Mouse (Mus musculus): Measurements from ENCODE around the gene Kmt5b. TPM values are rescaled to one million over a fixed set of nuclear protein-coding genes. Genes with fewer than 3 reads are reported as not detected.

The Kmt5b gene
- polyA plus RNA-seq (2015; fragmentation: Nextera tagmentation; extraction: Ambion mirVana): 34.1 and 36.0 TPM in 2 replicates

DNA sequence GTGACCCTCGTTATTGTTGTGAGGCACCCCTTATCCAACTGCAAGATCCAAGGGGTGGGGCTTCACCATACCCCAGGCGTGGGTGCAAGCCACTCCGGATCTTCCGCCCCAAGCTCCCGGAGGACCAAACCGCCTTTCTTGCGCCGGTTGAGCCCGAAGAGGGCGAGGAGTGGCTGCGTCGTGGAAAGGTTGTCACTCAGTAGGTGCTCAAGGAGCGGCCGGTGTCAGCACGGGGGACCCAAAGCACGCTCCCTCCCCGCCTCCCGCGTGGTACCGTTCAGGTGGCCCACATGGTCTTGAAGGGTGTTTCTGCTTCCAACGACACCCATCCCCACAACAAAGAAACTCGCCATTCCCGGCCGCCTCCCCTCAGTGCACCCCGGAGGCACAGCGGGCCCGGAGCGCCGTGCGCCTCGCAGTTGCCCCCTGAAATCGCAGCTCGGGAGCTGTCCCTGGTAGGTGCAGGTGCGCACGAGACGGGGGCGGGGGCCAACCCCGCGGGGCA, at the start of gene Kmt5b:
Kmt5b (plus strand) TSS at position 146 of the 505 bp plus-strand sequence.
- ATAC-seq (ENCODE audit: insufficient number of reproducible peaks, insufficient read depth, low FRiP score, low TSS enrichment, low read depth): peak; percentile 67
- Histone ChIP-seq H3K27me3 (no peaks in the 10 kb centered on the region), H3K4me3 (peak within 1 kb of the TSS; percentile 93), H3K4me1 (peaks cover 17% of the 10 kb centered on the region), H3K4me2 (peak within 1 kb of the TSS; percentile 87), H3K9me3 (no peaks in the 10 kb centered on the region), H3K27ac (peak within 1 kb of the TSS; percentile 100), H3K36me3 (0 out of 2 replicates have a peak, but pooled peaks cover 3% of the 10 kb centered on the region), H3K9ac (peak within 1 kb of the TSS; percentile 100)
- WGBS: under 1% methylated on average over 39 of the region's 39 CpGs

DNA sequence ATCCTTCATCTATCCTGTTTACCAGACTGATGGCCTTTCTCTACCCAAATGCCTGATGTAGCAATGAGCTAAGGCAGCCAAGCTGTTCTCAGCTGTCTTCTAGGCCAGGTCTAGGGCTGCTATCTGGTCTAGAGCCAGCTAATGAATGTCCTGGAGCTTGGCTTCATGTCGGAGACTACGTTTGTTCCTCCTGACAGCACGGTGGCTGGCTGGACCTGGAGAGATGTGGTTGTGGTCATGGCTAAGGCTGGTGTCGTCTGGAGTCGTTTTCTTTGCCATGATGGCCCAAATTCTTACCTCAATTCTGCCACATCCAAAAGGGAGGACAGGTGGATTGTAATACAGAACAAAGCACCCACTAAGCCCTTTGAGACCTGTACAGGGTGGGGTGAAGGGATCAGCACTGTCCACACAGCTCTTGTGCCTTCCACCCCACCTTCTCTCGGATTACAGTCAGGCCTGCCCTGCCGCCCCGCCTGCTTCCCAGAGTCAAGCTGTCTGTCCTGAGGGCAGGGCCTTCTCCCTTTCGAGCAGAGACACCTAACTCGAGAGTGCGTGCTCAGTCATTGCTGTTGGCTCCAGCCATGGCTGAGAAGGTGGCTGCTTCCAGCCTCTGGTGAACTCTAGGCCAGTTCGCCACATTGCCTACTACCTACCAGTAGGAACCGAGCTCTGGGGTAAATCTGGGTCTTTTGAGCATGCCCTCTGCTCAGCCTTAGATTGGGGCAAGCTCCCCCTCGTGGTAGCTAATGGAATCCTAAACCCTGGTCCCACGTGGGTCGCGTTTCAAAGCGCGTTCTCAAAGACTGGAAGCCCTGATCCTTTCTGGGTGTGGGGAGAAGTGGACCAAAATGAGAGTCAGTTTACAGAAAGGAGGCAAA, 48.5 kb upstream of the Kmt5b start:
- H3K9me3 ChIP-seq: peaks cover under 1% of the 10 kb centered on the region; the same call in 1 of the 2 replicates
- H3K27me3 ChIP-seq: no peaks in the 10 kb centered on the region
- H3K4me1 ChIP-seq: peaks cover 17% of the 10 kb centered on the region
- H3K4me3 ChIP-seq: peak overlapping the region; percentile 50
- WGBS: 36% methylated on average over 19 of the region's 19 CpGs
- H3K9ac ChIP-seq: peak overlapping the region; percentile 68
- H3K4me2 ChIP-seq: peak overlapping the region; percentile 96
- peaks cover 48% of the 10 kb centered on the region for H3K36me3 ChIP-seq
- ATAC-seq (ENCODE audit: insufficient number of reproducible peaks, insufficient read depth, low FRiP score, low TSS enrichment, low read depth): peak; percentile 76
- no peak overlapping the region; the same call in 1 of the 2 replicates for H3K27ac ChIP-seq

DNA sequence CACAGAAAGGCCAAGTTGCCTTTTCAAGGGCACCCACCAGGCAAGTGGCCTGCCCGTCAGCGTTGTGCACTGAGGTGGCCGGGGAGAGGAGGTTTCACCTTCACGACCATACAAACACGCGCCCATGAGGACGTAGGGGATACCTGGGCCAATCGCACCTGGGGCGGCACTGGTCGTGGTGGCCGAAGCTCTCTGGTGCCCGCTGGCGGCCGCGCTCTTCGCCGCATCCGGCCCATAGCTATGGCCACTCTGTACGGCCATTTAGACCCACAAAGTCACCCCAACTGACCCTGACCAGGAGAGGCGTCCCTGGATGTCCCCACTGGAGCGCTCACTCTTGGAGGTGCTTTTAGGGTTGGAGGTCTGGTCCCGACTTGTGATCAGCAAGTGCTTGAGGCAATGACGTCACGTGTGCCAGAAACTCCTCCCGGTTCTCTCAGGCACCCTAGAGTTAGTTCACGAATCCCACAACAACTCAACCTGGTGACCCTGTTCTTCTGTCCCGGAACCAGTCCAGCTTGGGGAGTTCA, 47.8 kb upstream of the Kmt5b start:
- H3K9me3 ChIP-seq: peaks cover 3% of the 10 kb centered on the region; the same call in 1 of the 2 replicates
- ATAC-seq (ENCODE audit: insufficient number of reproducible peaks, insufficient read depth, low FRiP score, low TSS enrichment, low read depth): peak; percentile 48
- H3K27ac ChIP-seq: no peak overlapping the region; the same call in 1 of the 2 replicates
- H3K27me3 ChIP-seq: no peaks in the 10 kb centered on the region
- peak overlapping the region; percentile 96 for H3K4me2 ChIP-seq
- WGBS: 1% methylated on average over 27 of the region's 27 CpGs
- H3K36me3 ChIP-seq: peaks cover 41% of the 10 kb centered on the region
- peaks cover 17% of the 10 kb centered on the region for H3K4me1 ChIP-seq
- H3K4me3 ChIP-seq: peak overlapping the region; percentile 50
- H3K9ac ChIP-seq: peak overlapping the region; percentile 68

DNA sequence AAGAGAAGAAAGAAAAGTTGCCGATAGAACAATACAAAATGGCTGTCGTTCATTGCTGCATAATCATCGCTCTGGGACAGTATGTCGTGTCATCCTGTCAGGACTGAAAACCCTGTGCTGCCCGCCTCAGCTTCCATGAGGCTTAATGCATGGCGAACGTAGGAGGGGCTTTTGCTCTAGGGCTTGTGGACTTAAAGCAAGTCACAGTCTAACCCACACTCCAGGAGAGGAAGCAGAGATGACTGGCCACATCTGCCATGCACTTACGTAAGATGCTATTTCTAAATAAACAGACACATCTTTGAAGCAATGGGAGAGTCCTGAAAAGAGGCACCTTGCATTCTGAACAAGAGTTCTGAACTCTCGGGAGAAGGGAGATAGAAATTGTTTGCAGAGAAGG, 44.1 kb upstream of the Kmt5b start:
- Histone ChIP-seq H3K9ac (no peak overlapping the region), H3K27ac (no peak overlapping the region), H3K36me3 (peaks cover 4% of the 10 kb centered on the region), H3K4me1 (peaks cover 17% of the 10 kb centered on the region), H3K9me3 (peaks cover 3% of the 10 kb centered on the region; the same call in 1 of the 2 replicates), H3K27me3 (no peaks in the 10 kb centered on the region), H3K4me3 (no peak overlapping the region), H3K4me2 (no peak overlapping the region)
- ATAC-seq (ENCODE audit: insufficient number of reproducible peaks, insufficient read depth, low FRiP score, low TSS enrichment, low read depth): no peak
- WGBS: 92% methylated on average over 9 of the region's 9 CpGs

DNA sequence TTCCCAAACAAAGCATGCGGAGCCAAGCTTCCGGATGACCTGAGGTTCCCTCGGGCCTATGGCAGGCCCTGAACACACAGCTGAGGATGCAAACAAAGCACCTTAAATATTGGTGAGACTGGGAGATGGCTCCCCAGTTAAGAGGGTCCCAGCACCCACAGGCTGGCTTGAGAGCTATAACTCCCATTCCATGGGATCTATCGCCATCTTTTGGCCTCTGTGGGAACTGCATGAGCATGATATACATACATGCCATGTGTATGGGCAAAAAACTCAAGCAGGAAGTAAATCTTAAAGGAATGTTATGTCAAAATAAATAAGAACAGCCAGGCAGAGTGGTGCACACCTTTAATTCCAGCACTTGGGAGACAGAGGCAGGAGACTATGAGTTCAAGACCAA, 43.3 kb upstream of the Kmt5b start:
- Histone ChIP-seq H3K27ac (no peak overlapping the region), H3K36me3 (no peaks in the 10 kb centered on the region), H3K4me1 (peaks cover 11% of the 10 kb centered on the region), H3K4me3 (no peak overlapping the region), H3K4me2 (no peak overlapping the region), H3K9me3 (peaks cover 3% of the 10 kb centered on the region; the same call in 1 of the 2 replicates), H3K9ac (no peak overlapping the region), H3K27me3 (no peaks in the 10 kb centered on the region)
- no peak for ATAC-seq (ENCODE audit: insufficient number of reproducible peaks, insufficient read depth, low FRiP score, low TSS enrichment, low read depth)
- 80% methylated on average over 4 of the region's 4 CpGs for WGBS

DNA sequence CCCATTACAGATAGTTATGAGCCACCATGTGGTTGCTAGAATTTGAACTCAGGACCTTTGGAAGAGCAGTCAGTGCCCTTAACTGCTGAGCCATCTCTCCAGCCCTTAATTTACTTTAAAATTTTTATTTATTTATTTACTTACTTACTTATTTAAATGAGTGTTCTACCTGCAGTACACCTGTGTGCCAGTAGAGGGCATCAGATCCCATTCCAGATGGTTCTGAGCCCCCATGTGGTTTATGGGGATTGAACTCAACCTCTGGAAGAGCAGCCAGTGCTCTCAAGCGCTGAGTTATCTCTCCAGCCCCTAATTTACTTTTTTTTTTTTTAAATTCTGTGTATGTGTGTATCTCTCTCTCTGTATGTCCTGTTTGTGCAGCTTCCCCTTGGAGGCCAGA, 42.4 kb upstream of the Kmt5b start:
- H3K9me3 ChIP-seq: peaks cover 3% of the 10 kb centered on the region; the same call in 1 of the 2 replicates
- H3K27me3 ChIP-seq: no peaks in the 10 kb centered on the region
- peaks cover 4% of the 10 kb centered on the region; the same call in 1 of the 2 replicates for H3K4me1 ChIP-seq
- H3K4me3 ChIP-seq: no peak overlapping the region
- no peaks in the 10 kb centered on the region for H3K36me3 ChIP-seq
- no peak for ATAC-seq (ENCODE audit: insufficient number of reproducible peaks, insufficient read depth, low FRiP score, low TSS enrichment, low read depth)
- no peak overlapping the region for H3K9ac ChIP-seq
- no peak overlapping the region for H3K4me2 ChIP-seq
- H3K27ac ChIP-seq: no peak overlapping the region
- 25% methylated on average over 1 of the region's 1 CpGs for WGBS

DNA sequence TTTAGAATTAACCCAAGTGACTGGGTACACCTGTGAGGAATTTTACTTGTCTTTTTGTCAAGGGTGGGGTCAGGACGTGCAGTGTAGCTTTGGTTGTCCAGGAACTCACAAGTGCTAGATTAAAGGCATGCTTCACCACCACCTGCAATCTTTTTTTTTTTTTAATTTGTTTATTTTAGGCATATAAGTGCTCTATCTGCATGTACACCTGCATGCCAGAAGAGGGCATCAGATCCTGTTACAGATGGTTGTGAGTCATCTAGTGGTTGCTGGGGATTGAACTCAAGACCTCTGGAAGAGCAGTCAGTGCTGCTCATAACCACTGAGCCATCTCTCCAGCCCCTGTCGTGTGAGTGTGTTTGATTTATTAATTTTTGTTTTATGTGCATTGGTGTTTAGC, 38.3 kb upstream of the Kmt5b start:
- Histone ChIP-seq H3K4me3 (no peak overlapping the region), H3K27me3 (no peaks in the 10 kb centered on the region), H3K9ac (no peak overlapping the region), H3K36me3 (no peaks in the 10 kb centered on the region), H3K27ac (no peak overlapping the region), H3K9me3 (peaks cover under 1% of the 10 kb centered on the region; the same call in 1 of the 2 replicates), H3K4me1 (no peaks in the 10 kb centered on the region), H3K4me2 (no peak overlapping the region)
- WGBS: 70% methylated on average over 2 of the region's 2 CpGs
- no peak for ATAC-seq (ENCODE audit: insufficient number of reproducible peaks, insufficient read depth, low FRiP score, low TSS enrichment, low read depth)

DNA sequence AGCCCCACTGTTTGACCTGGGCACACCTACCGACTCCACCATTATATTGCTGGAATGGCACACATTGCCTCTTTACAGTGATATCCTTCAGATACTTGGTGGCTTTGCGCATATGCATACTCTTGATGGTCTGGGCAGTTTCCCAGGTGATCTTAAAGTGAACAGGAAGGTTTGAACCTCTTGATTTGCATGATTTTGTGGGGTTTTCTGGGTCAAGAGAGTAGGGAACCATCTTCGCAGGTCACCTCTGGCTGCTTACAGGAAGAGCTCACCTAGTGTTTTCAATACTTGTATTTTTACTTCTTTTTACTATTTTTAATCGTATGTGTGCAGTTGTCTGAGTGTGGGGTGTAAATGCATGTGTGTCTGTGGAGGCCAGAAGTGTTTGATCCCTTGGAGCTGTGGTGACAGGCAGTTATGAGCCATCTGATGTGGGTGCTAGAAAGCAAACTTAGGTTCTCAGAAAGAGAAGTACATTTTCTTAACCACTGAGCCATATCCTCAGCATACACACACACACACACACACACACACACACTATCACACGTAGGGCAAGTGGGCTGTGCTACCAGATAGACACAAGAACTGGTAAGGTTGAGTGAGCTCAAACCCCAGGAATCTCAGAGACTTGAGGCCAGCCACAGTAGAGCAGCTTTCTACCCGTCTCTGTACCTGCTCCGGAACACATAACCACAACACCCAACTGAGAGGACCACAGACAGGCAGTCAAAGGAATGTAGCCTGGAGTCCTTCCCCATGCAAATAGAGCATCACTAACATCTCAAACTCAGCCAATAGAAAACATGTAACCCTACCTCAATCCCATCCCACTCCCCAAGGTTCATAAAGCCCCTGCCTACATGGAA, 36.2 kb upstream of the Kmt5b start:
- no peak overlapping the region for H3K4me3 ChIP-seq
- 82% methylated on average over 7 of the region's 7 CpGs for WGBS
- no peak for ATAC-seq (ENCODE audit: insufficient number of reproducible peaks, insufficient read depth, low FRiP score, low TSS enrichment, low read depth)

DNA sequence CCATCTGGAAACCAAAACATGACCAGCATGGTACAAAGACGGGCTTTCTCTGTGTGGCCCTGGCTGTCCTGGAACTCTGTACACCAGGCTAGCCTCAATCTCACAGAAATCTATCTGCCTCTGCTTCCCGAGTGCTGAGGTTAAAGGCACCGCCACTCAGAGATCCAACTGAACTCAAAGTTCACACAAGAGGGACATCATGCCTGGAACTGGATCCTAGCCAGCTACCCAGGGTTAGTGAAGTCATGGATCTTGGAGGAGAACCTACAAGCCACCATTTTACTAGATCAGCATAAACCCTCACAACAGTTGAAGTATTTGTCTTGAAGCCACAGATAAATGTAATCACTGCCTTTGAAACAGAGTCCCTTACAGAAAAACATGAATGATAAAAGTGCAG, 31.2 kb upstream of the Kmt5b start:
- ATAC-seq (ENCODE audit: insufficient number of reproducible peaks, insufficient read depth, low FRiP score, low TSS enrichment, low read depth): no peak
- 91% methylated on average over 3 of the region's 3 CpGs for WGBS

More for the DNA sequence above, 36.2 kb upstream of the Kmt5b start:
- Histone ChIP-seq H3K4me1 (no peaks in the 10 kb centered on the region), H3K27ac (no peak overlapping the region), H3K4me2 (no peak overlapping the region), H3K36me3 (no peaks in the 10 kb centered on the region), H3K9me3 (no peaks in the 10 kb centered on the region), H3K27me3 (no peaks in the 10 kb centered on the region), H3K9ac (no peak overlapping the region)

DNA sequence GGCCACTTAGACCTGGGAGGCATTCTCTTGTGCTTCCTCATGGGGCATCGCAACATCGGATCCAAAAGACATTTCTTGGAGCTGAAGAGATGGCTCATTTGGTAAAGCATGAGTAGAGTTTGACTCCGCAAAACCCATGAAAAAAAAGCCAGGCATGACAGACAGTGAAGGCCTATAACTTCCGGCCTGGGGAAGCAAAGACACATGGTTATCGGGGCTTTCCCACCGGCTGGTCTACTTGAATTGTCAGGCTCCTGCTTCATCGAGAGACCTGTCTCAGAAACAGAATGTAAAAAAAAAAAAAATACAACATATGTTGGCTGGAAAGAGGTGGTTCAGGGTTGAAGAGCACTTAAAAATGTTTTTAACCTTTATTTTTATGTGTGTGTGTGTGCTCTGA, 27.6 kb upstream of the Kmt5b start:
- Histone ChIP-seq H3K36me3 (no peaks in the 10 kb centered on the region), H3K27ac (no peak overlapping the region), H3K4me3 (no peak overlapping the region), H3K9me3 (no peaks in the 10 kb centered on the region), H3K27me3 (no peaks in the 10 kb centered on the region), H3K4me1 (peaks cover 6% of the 10 kb centered on the region), H3K9ac (no peak overlapping the region), H3K4me2 (no peak overlapping the region)
- no peak for ATAC-seq (ENCODE audit: insufficient number of reproducible peaks, insufficient read depth, low FRiP score, low TSS enrichment, low read depth)
- WGBS: 87% methylated on average over 7 of the region's 7 CpGs

More for the DNA sequence above, 31.2 kb upstream of the Kmt5b start:
- no peaks in the 10 kb centered on the region for H3K36me3 ChIP-seq
- no peaks in the 10 kb centered on the region for H3K4me1 ChIP-seq
- no peak overlapping the region for H3K9ac ChIP-seq
- no peak overlapping the region for H3K4me3 ChIP-seq
- H3K9me3 ChIP-seq: no peaks in the 10 kb centered on the region
- H3K27ac ChIP-seq: no peak overlapping the region
- no peaks in the 10 kb centered on the region for H3K27me3 ChIP-seq
- no peak overlapping the region for H3K4me2 ChIP-seq

DNA sequence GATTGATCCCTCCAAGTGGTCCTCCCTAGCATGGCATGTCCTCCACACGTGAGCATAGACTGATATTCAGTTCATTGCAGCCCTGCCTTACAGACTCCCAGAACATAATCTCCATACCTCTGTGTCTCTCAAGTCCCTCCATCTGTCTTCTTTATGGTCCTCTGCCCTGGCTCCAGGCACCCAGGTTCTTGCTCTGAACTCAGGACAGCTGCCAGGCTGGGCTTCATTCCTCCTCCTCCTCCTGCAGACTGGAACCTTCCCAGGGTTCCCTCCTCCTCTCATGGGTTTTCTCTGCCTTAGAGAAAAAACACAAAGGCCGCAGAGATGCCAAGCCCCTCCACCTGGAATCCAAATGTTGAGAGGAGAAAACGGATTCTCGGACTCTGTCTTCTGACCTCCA, 24.5 kb upstream of the Kmt5b start:
- Histone ChIP-seq H3K4me1 (peaks cover 6% of the 10 kb centered on the region), H3K27ac (peak overlapping the region; percentile 45), H3K9ac (0 out of 2 replicates have a peak overlapping the region, but pooled peaks have one; percentile 27)

More for the DNA sequence above, 24.5 kb upstream of the Kmt5b start:
- 48% methylated on average over 4 of the region's 4 CpGs for WGBS
- no peaks in the 10 kb centered on the region for H3K9me3 ChIP-seq
- H3K27me3 ChIP-seq: no peaks in the 10 kb centered on the region
- H3K4me2 ChIP-seq: no peak overlapping the region
- no peaks in the 10 kb centered on the region for H3K36me3 ChIP-seq
- no peak for ATAC-seq (ENCODE audit: insufficient number of reproducible peaks, insufficient read depth, low FRiP score, low TSS enrichment, low read depth)
- H3K4me3 ChIP-seq: no peak overlapping the region

Data from embryonic facial prominence, embryonic 13.5 days (tissue).